Mouse (Mus musculus) heart, embryonic 12.5 days (tissue): ENCODE data around the gene Clic1. TPM values are rescaled to one million over a fixed set of nuclear protein-coding genes. Genes with fewer than 3 reads are reported as not detected.
A peak's percentile ranks its signal among the peaks of the same experiment; 100 is the strongest.

Source experiments
- ATAC-seq: fragments of 200-750 bp; cut with Nextera tagmentation; 2 replicates; pipeline ENCODE4 v1.8.0; 2017; ENCODE audit warnings: moderate TSS enrichment, moderate library complexity; ENCODE audit not compliant: insufficient number of reproducible peaks, low FRiP score
- H3K27ac ChIP-seq: fragments of 300-500 bp; sonication (generic); 2 replicates; pipeline ENCODE4 v1.5.1; 2016; ENCODE audit warnings: mild to moderate bottlenecking, moderate library complexity; ENCODE audit not compliant: poor library complexity, severe bottlenecking
- H3K27me3 ChIP-seq: fragments of 300-500 bp; sonication (generic); replicated peaks from 2 replicates; pipeline ENCODE4 v1.6.1; 2016; ENCODE audit warnings: mild to moderate bottlenecking, moderate library complexity
- H3K36me3 ChIP-seq: fragments of 300-500 bp; sonication (generic); 2 replicates; pipeline ENCODE4 v1.6.1; 2016; ENCODE audit warnings: mild to moderate bottlenecking, moderate library complexity
- H3K4me1 ChIP-seq: fragments of 300-500 bp; sonication (generic); replicated peaks from 2 replicates; pipeline ENCODE4 v1.6.1; 2016; ENCODE audit warnings: mild to moderate bottlenecking
- H3K4me2 ChIP-seq: fragments of 300-500 bp; sonication (generic); 2 replicates; pipeline ENCODE4 v1.6.1; 2016; ENCODE audit warnings: mild to moderate bottlenecking, moderate library complexity
- H3K4me3 ChIP-seq: fragments of 300-500 bp; sonication (generic); 2 replicates; pipeline ENCODE4 v1.5.1; 2016; ENCODE audit warnings: mild to moderate bottlenecking
- H3K9ac ChIP-seq: fragments of 300-500 bp; sonication (generic); 2 replicates; pipeline ENCODE4 v1.6.1; 2016; ENCODE audit warnings: mild to moderate bottlenecking, moderate library complexity
- H3K9me3 ChIP-seq: fragments of 300-500 bp; sonication (generic); replicated peaks from 2 replicates; pipeline ENCODE4 v1.6.1; 2016; ENCODE audit warnings: mild to moderate bottlenecking, moderate library complexity
- WGBS: fragments of 180-500 bp; shearing (Covaris S2); methylation state at CpG from one replicate; pipeline ENCODE4 v1.1.7; 2016; 5-methylcytosine and 5-hydroxymethylcytosine counted together
- polyA plus RNA-seq: library from polyadenylated mRNA; unstranded; fragments of >200 nt; fragmentation: Nextera tagmentation; extraction: Ambion mirVana; gene quantifications from 2 replicates; pipeline ENCODE4 v1.2.1, GENCODE M21; 2016

Clic1 gene
- polyA plus RNA-seq, 1 experiment from 2014 or later, result 349 TPM

- 90% methylated on average over 7 of the region's 7 CpGs for WGBS
- Histone ChIP-seq H3K4me2 (no peak overlapping the region), H3K36me3 (peaks cover 96% of the 10 kb centered on the region), H3K9ac (no peak overlapping the region), H3K27me3 (no peaks in the 10 kb centered on the region), H3K9me3 (no peaks in the 10 kb centered on the region), H3K27ac (no peak overlapping the region), H3K4me1 (no peaks in the 10 kb centered on the region), H3K4me3 (no peak overlapping the region)
- no peak for ATAC-seq
Measured at GRCm38 (mm10) chr17:35009586-35009985, 40.2 kb upstream of the Clic1 start.

GRCm38 (mm10) chr17:35011440-35011839 is 38.3 kb upstream of the Clic1 start:
- Histone ChIP-seq H3K4me3 (no peak overlapping the region), H3K4me1 (peaks cover 10% of the 10 kb centered on the region), H3K9me3 (no peaks in the 10 kb centered on the region), H3K27ac (no peak overlapping the region), H3K27me3 (no peaks in the 10 kb centered on the region), H3K36me3 (peaks cover 98% of the 10 kb centered on the region), H3K9ac (peak overlapping the region; percentile 17; the same call in 1 of the 2 replicates), H3K4me2 (no peak overlapping the region)
- ATAC-seq, result no peak
- WGBS, result 88% methylated on average over 8 of the region's 8 CpGs

- Histone ChIP-seq H3K4me3 (no peak overlapping the region), H3K27ac (no peak overlapping the region), H3K36me3 (peaks cover 90% of the 10 kb centered on the region), H3K27me3 (no peaks in the 10 kb centered on the region), H3K9ac (no peak overlapping the region), H3K9me3 (no peaks in the 10 kb centered on the region), H3K4me1 (peaks cover 16% of the 10 kb centered on the region), H3K4me2 (no peak overlapping the region)
- ATAC-seq, result no peak
- 85% methylated on average over 13 of the region's 13 CpGs for WGBS
Measured at GRCm38 (mm10) chr17:35012430-35012829, 37.3 kb upstream of the Clic1 start.

- Histone ChIP-seq H3K9me3 (no peaks in the 10 kb centered on the region), H3K27me3 (no peaks in the 10 kb centered on the region; the same call in 1 of the 2 replicates), H3K36me3 (peaks cover 82% of the 10 kb centered on the region), H3K4me3 (no peak overlapping the region), H3K27ac (no peak overlapping the region), H3K4me1 (peaks cover 16% of the 10 kb centered on the region), H3K4me2 (no peak overlapping the region), H3K9ac (no peak overlapping the region)
- ATAC-seq, result no peak
- WGBS, result 85% methylated on average over 6 of the region's 6 CpGs
Measured at GRCm38 (mm10) chr17:35013221-35013620, 36.5 kb upstream of the Clic1 start.

- WGBS, result 92% methylated on average over 16 of the region's 16 CpGs
Measured at GRCm38 (mm10) chr17:35015296-35015695, 34.5 kb upstream of the Clic1 start.

GRCm38 (mm10) chr17:35016376-35016775 is 33.4 kb upstream of the Clic1 start, which contains the start of gene Vwa7:
TSS of gene Vwa7 (plus strand) at chr17:35016579.
- H3K9ac ChIP-seq, result peak within 1 kb of the TSS; percentile 33; the same call in 1 of the 2 replicates
- H3K36me3 ChIP-seq, result peaks cover 51% of the 10 kb centered on the region
- H3K4me3 ChIP-seq, result no peak within 1 kb of the TSS
- H3K4me1 ChIP-seq, result peaks cover 23% of the 10 kb centered on the region
- H3K27ac ChIP-seq, result peak within 1 kb of the TSS; percentile 16; the same call in 1 of the 2 replicates
- H3K9me3 ChIP-seq, result no peaks in the 10 kb centered on the region
- no peak; the same call in 1 of the 2 replicates for ATAC-seq
- H3K27me3 ChIP-seq, result peaks cover 5% of the 10 kb centered on the region; the same call in 1 of the 2 replicates
- H3K4me2 ChIP-seq, result no peak within 1 kb of the TSS
- 53% methylated on average over 12 of the region's 12 CpGs for WGBS

More at GRCm38 (mm10) chr17:35015296-35015695, 34.5 kb upstream of the Clic1 start:
- peaks cover 62% of the 10 kb centered on the region for H3K36me3 ChIP-seq
- peak overlapping the region; percentile 33; the same call in 1 of the 2 replicates for H3K9ac ChIP-seq
- no peak overlapping the region for H3K4me2 ChIP-seq
- H3K9me3 ChIP-seq, result no peaks in the 10 kb centered on the region
- no peak overlapping the region for H3K4me3 ChIP-seq
- ATAC-seq, result no peak
- peaks cover 3% of the 10 kb centered on the region; the same call in 1 of the 2 replicates for H3K27me3 ChIP-seq
- peaks cover 16% of the 10 kb centered on the region for H3K4me1 ChIP-seq
- no peak overlapping the region for H3K27ac ChIP-seq

- peaks cover 5% of the 10 kb centered on the region; the same call in 1 of the 2 replicates for H3K27me3 ChIP-seq
- peak overlapping the region; percentile 33; the same call in 1 of the 2 replicates for H3K9ac ChIP-seq
- WGBS, result 80% methylated on average over 10 of the region's 10 CpGs
- peaks cover 29% of the 10 kb centered on the region for H3K4me1 ChIP-seq
- ATAC-seq, result no peak
- 0 out of 2 replicates have a peak overlapping the region, but pooled peaks have one; percentile 16 for H3K27ac ChIP-seq
- H3K4me3 ChIP-seq, result no peak overlapping the region
- peaks cover 45% of the 10 kb centered on the region for H3K36me3 ChIP-seq
- no peaks in the 10 kb centered on the region for H3K9me3 ChIP-seq
- no peak overlapping the region for H3K4me2 ChIP-seq
Measured at GRCm38 (mm10) chr17:35016791-35017705, 32.7 kb upstream of the Clic1 start.

GRCm38 (mm10) chr17:35017706-35018030 is 32.1 kb upstream of the Clic1 start:
- Histone ChIP-seq H3K4me3 (no peak overlapping the region), H3K27ac (no peak overlapping the region), H3K27me3 (peaks cover 5% of the 10 kb centered on the region; the same call in 1 of the 2 replicates), H3K9me3 (no peaks in the 10 kb centered on the region), H3K4me2 (no peak overlapping the region), H3K4me1 (peaks cover 32% of the 10 kb centered on the region), H3K9ac (no peak overlapping the region), H3K36me3 (peaks cover 39% of the 10 kb centered on the region)
- ATAC-seq, result no peak
- 65% methylated on average over 14 of the region's 14 CpGs for WGBS

GRCm38 (mm10) chr17:35018171-35018570 is 31.6 kb upstream of the Clic1 start:
- ATAC-seq, result no peak
- H3K27ac ChIP-seq, result no peak overlapping the region
- H3K4me1 ChIP-seq, result peaks cover 37% of the 10 kb centered on the region
- H3K27me3 ChIP-seq, result peaks cover 5% of the 10 kb centered on the region; the same call in 1 of the 2 replicates
- no peak overlapping the region for H3K4me2 ChIP-seq
- WGBS, result 68% methylated on average over 3 of the region's 3 CpGs
- no peaks in the 10 kb centered on the region for H3K9me3 ChIP-seq
- no peak overlapping the region for H3K4me3 ChIP-seq
- peaks cover 34% of the 10 kb centered on the region for H3K36me3 ChIP-seq
- H3K9ac ChIP-seq, result no peak overlapping the region

- Histone ChIP-seq H3K27ac (no peak overlapping the region), H3K27me3 (peaks cover 5% of the 10 kb centered on the region; the same call in 1 of the 2 replicates), H3K4me2 (no peak overlapping the region), H3K9me3 (no peaks in the 10 kb centered on the region), H3K4me3 (no peak overlapping the region), H3K9ac (no peak overlapping the region), H3K4me1 (peaks cover 53% of the 10 kb centered on the region), H3K36me3 (peaks cover 16% of the 10 kb centered on the region)
- WGBS, result 75% methylated on average over 11 of the region's 11 CpGs
- ATAC-seq, result no peak
Measured at GRCm38 (mm10) chr17:35019894-35020293, 29.9 kb upstream of the Clic1 start.

- peaks cover 54% of the 10 kb centered on the region for H3K4me1 ChIP-seq
- ATAC-seq, result no peak
- WGBS, result 85% methylated on average over 8 of the region's 8 CpGs
Measured at GRCm38 (mm10) chr17:35020551-35020950, 29.2 kb upstream of the Clic1 start.

More at GRCm38 (mm10) chr17:35020551-35020950, 29.2 kb upstream of the Clic1 start:
- Histone ChIP-seq H3K36me3 (peaks cover 10% of the 10 kb centered on the region), H3K27me3 (peaks cover 5% of the 10 kb centered on the region; the same call in 1 of the 2 replicates), H3K4me3 (no peak overlapping the region), H3K27ac (no peak overlapping the region), H3K9me3 (no peaks in the 10 kb centered on the region), H3K4me2 (no peak overlapping the region), H3K9ac (no peak overlapping the region)
